Mouse (Mus musculus): Measurements from ENCODE around the gene Atf4. TPM values are rescaled to one million over a fixed set of nuclear protein-coding genes. Genes with fewer than 3 reads are reported as not detected.

Gene Atf4
- polyA plus RNA-seq, 1 experiment from 2014 or later, result 121 TPM

DNA sequence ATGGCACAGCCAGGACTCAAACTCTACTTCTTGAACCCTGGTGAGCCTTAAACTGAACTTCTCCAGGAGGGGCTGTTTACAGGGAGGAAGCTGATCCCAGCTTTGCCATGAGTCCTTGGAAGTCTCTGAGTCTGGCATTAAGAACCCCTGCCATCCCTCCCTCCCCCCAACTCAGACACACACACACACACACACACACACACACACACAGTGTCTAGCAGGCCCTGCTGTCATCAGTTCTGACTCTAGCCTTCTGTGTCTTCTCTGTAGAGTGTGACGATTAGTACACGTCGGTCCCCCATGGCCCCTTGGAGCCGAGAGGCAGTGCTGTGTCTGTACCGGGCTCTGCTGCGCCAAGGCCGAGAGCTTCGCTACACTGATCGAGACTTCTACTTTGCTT is 19.4 kb upstream of the Atf4 start, which contains the start of gene AC140267.1:
TSS of gene AC140267.1 (plus strand) at position 301 of the 400 bp plus-strand sequence.
- H3K9ac ChIP-seq (ENCODE audit: low read length), result peak within 1 kb of the TSS; percentile 93
- no peak within 1 kb of the TSS for H3K27ac ChIP-seq (ENCODE audit: low read length)
- no peaks in the 10 kb centered on the region for H3K27me3 ChIP-seq (ENCODE audit: control insufficient read depth, insufficient read depth, low read depth, low read length)
- ATAC-seq (ENCODE audit: low read depth), result no peak
- WGBS, result 92% methylated on average over 9 of the region's 9 CpGs
- peaks cover 31% of the 10 kb centered on the region for H3K36me3 ChIP-seq (ENCODE audit: control insufficient read depth, insufficient read depth, low read length)
- H3K4me3 ChIP-seq (ENCODE audit: low read length), result peak within 1 kb of the TSS; percentile 95
- H3K4me1 ChIP-seq (replicated peaks; ENCODE audit: control insufficient read depth, insufficient read depth, low read length), result peaks cover 12% of the 10 kb centered on the region
- H3K9me3 ChIP-seq (ENCODE audit: control insufficient read depth, low read length), result no peaks in the 10 kb centered on the region
- peak within 1 kb of the TSS; percentile 90 for H3K4me2 ChIP-seq (ENCODE audit: low read depth, low read length)

DNA sequence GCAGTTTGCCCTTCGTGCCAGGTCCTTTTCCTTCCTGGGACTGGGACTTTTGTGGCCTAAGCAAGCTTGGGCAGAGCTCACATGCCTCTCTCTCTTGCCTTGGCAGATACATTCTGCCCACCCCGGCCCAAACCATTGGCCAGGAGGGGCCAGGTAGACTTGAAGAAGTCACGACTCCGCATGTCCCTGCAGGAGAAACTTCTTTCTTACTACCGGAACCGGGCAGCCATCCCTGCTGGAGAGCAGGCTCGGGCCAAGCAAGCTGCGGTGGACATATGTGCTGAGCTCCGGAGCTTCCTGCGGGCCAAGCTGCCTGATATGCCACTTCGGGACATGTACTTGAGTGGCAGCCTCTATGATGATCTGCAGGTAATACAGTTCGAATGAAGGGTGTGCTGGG is 6.8 kb upstream of the Atf4 start:
- no peaks in the 10 kb centered on the region for H3K9me3 ChIP-seq (ENCODE audit: control insufficient read depth, low read length)
- no peaks in the 10 kb centered on the region for H3K27me3 ChIP-seq (ENCODE audit: control insufficient read depth, insufficient read depth, low read depth, low read length)
- H3K27ac ChIP-seq (ENCODE audit: low read length), result no peak overlapping the region
- WGBS, result 94% methylated on average over 12 of the region's 12 CpGs
- peaks cover 48% of the 10 kb centered on the region for H3K36me3 ChIP-seq (ENCODE audit: control insufficient read depth, insufficient read depth, low read length)
- H3K4me1 ChIP-seq (replicated peaks; ENCODE audit: control insufficient read depth, insufficient read depth, low read length), result no peaks in the 10 kb centered on the region; the same call in 1 of the 2 replicates
- H3K4me2 ChIP-seq (ENCODE audit: low read depth, low read length), result no peak overlapping the region
- H3K4me3 ChIP-seq (ENCODE audit: low read length), result no peak overlapping the region
- no peak for ATAC-seq (ENCODE audit: low read depth)
- H3K9ac ChIP-seq (ENCODE audit: low read length), result no peak overlapping the region

DNA sequence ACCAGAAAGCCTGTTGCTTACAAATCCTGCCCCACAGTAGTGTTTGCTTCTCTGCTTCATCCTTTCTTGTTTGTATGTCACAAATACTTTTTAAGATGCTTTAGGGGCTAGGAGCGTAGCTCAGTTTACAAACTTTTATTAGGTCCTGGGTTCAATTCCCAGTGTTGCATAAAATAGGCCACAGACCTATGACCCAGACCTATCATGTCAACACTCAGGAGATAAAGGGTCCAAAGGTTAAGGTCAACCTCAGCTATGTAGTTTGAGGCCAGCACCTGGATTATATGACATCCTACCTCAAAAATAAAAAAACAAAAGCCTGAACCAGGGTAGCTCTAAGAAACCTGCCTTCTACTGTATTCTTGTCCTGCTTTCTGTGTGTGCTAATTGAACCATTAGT is 6.4 kb upstream of the Atf4 start:
- no peaks in the 10 kb centered on the region for H3K27me3 ChIP-seq (ENCODE audit: control insufficient read depth, insufficient read depth, low read depth, low read length)
- ATAC-seq (ENCODE audit: low read depth), result no peak
- H3K4me3 ChIP-seq (ENCODE audit: low read length), result no peak overlapping the region
- peaks cover 48% of the 10 kb centered on the region for H3K36me3 ChIP-seq (ENCODE audit: control insufficient read depth, insufficient read depth, low read length)
- H3K27ac ChIP-seq (ENCODE audit: low read length), result no peak overlapping the region
- peaks cover under 1% of the 10 kb centered on the region for H3K4me1 ChIP-seq (replicated peaks; ENCODE audit: control insufficient read depth, insufficient read depth, low read length)
- 80% methylated on average over 1 of the region's 1 CpGs for WGBS
- H3K9ac ChIP-seq (ENCODE audit: low read length), result no peak overlapping the region
- no peak overlapping the region for H3K4me2 ChIP-seq (ENCODE audit: low read depth, low read length)
- H3K9me3 ChIP-seq (ENCODE audit: control insufficient read depth, low read length), result no peaks in the 10 kb centered on the region

DNA sequence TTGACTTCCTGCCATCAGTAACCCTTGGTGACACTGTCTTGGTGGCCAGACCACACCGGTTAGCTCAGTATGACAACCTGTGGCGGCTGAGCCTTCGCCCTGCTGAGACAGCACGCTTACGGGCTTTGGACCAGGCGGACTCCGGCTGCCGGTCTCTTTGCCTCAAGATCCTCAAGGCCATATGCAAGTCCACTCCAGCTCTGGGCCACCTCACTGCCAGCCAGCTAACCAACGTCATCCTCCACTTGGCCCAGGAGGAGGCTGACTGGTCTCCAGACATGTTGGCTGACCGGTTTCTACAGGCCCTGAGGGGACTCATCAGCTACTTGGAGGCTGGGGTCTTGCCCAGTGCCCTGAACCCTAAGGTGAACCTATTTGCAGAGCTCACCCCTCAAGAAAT is 5.3 kb upstream of the Atf4 start:
- Histone ChIP-seq H3K4me2 (ENCODE audit: low read depth, low read length) (no peak overlapping the region), H3K27me3 (ENCODE audit: control insufficient read depth, insufficient read depth, low read depth, low read length) (no peaks in the 10 kb centered on the region), H3K9ac (ENCODE audit: low read length) (no peak overlapping the region), H3K36me3 (ENCODE audit: control insufficient read depth, insufficient read depth, low read length) (peaks cover 42% of the 10 kb centered on the region), H3K4me1 (replicated peaks; ENCODE audit: control insufficient read depth, insufficient read depth, low read length) (peaks cover 9% of the 10 kb centered on the region), H3K9me3 (ENCODE audit: control insufficient read depth, low read length) (no peaks in the 10 kb centered on the region), H3K4me3 (ENCODE audit: low read length) (no peak overlapping the region), H3K27ac (ENCODE audit: low read length) (no peak overlapping the region)
- 91% methylated on average over 10 of the region's 10 CpGs for WGBS
- no peak for ATAC-seq (ENCODE audit: low read depth)

DNA sequence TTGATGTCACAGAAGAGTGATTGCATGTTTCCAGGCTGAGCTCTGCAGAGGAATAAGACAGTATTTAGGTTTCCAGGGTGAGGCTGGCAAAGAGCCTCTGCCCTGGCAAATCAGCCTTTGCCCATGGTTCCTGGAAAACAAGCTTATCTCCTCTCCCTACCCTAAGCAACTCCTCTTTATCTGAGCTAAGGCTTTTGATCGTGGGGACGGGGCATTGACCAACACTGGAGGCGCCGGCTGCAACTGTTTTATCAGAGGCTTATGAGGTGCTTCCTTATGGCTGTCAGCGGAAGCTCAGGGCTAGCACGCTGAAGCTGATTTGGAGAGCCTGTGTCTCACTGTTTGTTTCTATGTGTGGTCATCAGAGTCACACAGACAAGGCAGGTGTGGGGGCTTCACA is 4.4 kb upstream of the Atf4 start:
- no peak overlapping the region for H3K4me2 ChIP-seq (ENCODE audit: low read depth, low read length)
- no peak overlapping the region for H3K9ac ChIP-seq (ENCODE audit: low read length)
- no peak overlapping the region for H3K27ac ChIP-seq (ENCODE audit: low read length)
- H3K4me3 ChIP-seq (ENCODE audit: low read length), result no peak overlapping the region
- 66% methylated on average over 6 of the region's 6 CpGs for whole genome bisulfite sequencing
- peaks cover 41% of the 10 kb centered on the region for H3K36me3 ChIP-seq (ENCODE audit: control insufficient read depth, insufficient read depth, low read length)
- no peaks in the 10 kb centered on the region for H3K9me3 ChIP-seq (ENCODE audit: control insufficient read depth, low read length)
- peaks cover 9% of the 10 kb centered on the region for H3K4me1 ChIP-seq (replicated peaks; ENCODE audit: control insufficient read depth, insufficient read depth, low read length)
- no peaks in the 10 kb centered on the region for H3K27me3 ChIP-seq (ENCODE audit: control insufficient read depth, insufficient read depth, low read depth, low read length)
- no peak for ATAC-seq (ENCODE audit: low read depth)

DNA sequence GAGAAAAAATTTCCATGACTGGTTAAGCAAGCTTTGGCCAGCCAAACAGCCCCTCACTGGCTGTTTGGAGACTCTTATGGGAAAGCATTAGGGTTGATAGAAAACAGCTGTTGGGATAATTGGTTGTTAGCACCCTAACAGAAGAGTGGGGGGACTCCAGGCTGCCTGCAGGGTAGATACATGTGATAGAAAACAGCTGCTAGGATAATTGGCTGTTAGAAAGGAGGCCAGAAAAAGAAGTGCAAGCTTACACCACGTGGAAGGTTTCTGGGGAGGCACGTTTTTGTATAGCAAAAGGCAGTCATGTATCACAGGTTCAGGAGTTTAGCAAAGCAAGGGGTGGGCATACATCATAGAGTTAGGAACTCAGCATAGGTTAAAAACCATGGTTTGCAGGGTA is 1.5 kb upstream of the Atf4 start:
- peaks cover 44% of the 10 kb centered on the region for H3K36me3 ChIP-seq (ENCODE audit: control insufficient read depth, insufficient read depth, low read length)
- WGBS, result 30% methylated on average over 2 of the region's 2 CpGs
- no peak overlapping the region for H3K9ac ChIP-seq (ENCODE audit: low read length)
- H3K27me3 ChIP-seq (ENCODE audit: control insufficient read depth, insufficient read depth, low read depth, low read length), result no peaks in the 10 kb centered on the region
- no peaks in the 10 kb centered on the region for H3K9me3 ChIP-seq (ENCODE audit: control insufficient read depth, low read length)
- no peak for ATAC-seq (ENCODE audit: low read depth)
- peaks cover 25% of the 10 kb centered on the region for H3K4me1 ChIP-seq (replicated peaks; ENCODE audit: control insufficient read depth, insufficient read depth, low read length)
- H3K27ac ChIP-seq (ENCODE audit: low read length), result peak overlapping the region; percentile 98
- no peak overlapping the region for H3K4me2 ChIP-seq (ENCODE audit: low read depth, low read length)
- H3K4me3 ChIP-seq (ENCODE audit: low read length), result no peak overlapping the region

DNA sequence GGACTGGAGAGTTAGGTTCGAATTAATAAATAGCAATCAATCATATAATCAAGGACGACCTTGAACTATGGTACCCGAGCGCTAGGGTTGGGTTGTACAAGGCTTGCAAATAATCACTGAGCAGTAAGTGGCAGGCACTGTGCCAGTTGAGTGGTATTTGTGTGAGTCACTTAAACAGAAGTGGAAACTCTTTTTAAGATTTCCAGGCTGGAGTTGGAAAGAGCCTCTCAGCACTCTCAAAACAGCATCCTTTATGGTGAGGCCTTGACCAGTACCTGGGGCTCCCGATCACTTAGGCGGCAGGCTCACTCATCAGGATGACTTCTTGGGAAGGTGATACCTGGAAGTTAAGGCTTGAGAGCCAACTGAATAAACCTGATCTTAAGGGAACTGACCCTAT is 777 bp upstream of the Atf4 start:
- H3K27ac ChIP-seq (ENCODE audit: low read length), result peak overlapping the region; percentile 98
- no peaks in the 10 kb centered on the region for H3K9me3 ChIP-seq (ENCODE audit: control insufficient read depth, low read length)
- peak overlapping the region; percentile 100 for H3K9ac ChIP-seq (ENCODE audit: low read length)
- H3K36me3 ChIP-seq (ENCODE audit: control insufficient read depth, insufficient read depth, low read length), result peaks cover 38% of the 10 kb centered on the region
- peak overlapping the region; percentile 99 for H3K4me3 ChIP-seq (ENCODE audit: low read length)
- no peak for ATAC-seq (ENCODE audit: low read depth)
- no peaks in the 10 kb centered on the region for H3K27me3 ChIP-seq (ENCODE audit: control insufficient read depth, insufficient read depth, low read depth, low read length)
- 34% methylated on average over 6 of the region's 6 CpGs for WGBS
- H3K4me2 ChIP-seq (ENCODE audit: low read depth, low read length), result peak overlapping the region; percentile 95
- peaks cover 25% of the 10 kb centered on the region for H3K4me1 ChIP-seq (replicated peaks; ENCODE audit: control insufficient read depth, insufficient read depth, low read length)

DNA sequence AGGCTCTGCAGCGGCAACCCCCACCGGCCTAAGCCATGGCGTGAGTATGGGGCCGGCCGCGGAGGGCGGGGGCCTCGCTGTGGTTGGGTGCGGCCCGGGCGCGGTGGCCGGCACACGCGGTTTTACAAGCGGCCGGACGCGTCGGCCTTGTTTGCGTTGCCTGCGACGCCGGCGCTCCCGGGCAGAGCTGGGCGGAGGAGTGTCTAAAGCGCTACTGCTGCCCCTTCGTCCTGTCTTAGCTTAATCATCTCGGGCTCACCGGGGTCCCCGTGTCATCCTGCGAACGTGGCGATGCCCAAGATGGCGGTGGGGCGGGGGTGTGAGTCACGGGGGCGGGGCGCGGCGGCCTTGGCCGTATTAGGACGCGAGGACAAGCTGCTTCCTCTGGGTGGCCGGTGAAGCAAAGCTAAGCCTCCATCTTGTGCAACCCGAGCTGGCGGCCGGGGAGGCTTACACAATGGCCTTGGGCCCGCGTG is 700 bp downstream of the Atf4 start:
- ATAC-seq (ENCODE audit: low read depth), result peak; percentile 70
- WGBS, result under 1% methylated on average over 51 of the region's 51 CpGs
- Histone ChIP-seq H3K27me3 (ENCODE audit: control insufficient read depth, insufficient read depth, low read depth, low read length) (no peaks in the 10 kb centered on the region), H3K4me1 (replicated peaks; ENCODE audit: control insufficient read depth, insufficient read depth, low read length) (peaks cover 25% of the 10 kb centered on the region), H3K27ac (ENCODE audit: low read length) (peak overlapping the region; percentile 98), H3K9ac (ENCODE audit: low read length) (peak overlapping the region; percentile 100), H3K4me2 (ENCODE audit: low read depth, low read length) (peak overlapping the region; percentile 95), H3K9me3 (ENCODE audit: control insufficient read depth, low read length) (no peaks in the 10 kb centered on the region), H3K36me3 (ENCODE audit: control insufficient read depth, insufficient read depth, low read length) (peaks cover 31% of the 10 kb centered on the region), H3K4me3 (ENCODE audit: low read length) (peak overlapping the region; percentile 99)

DNA sequence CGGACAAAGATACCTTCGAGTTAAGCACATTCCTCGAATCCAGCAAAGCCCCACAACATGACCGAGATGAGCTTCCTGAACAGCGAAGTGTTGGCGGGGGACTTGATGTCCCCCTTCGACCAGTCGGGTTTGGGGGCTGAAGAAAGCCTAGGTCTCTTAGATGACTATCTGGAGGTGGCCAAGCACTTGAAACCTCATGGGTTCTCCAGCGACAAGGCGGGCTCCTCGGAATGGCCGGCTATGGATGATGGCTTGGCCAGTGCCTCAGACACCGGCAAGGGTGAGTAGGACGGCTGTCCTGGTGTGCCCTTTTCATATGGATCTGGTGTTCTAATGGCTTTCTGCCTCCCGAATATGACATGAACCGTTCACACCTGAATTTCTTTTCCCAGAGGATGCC is 1.3 kb downstream of the Atf4 start:
- Histone ChIP-seq H3K27ac (ENCODE audit: low read length) (peak overlapping the region; percentile 98), H3K4me2 (ENCODE audit: low read depth, low read length) (peak overlapping the region; percentile 95), H3K36me3 (ENCODE audit: control insufficient read depth, insufficient read depth, low read length) (peaks cover 28% of the 10 kb centered on the region), H3K4me1 (replicated peaks; ENCODE audit: control insufficient read depth, insufficient read depth, low read length) (peaks cover 25% of the 10 kb centered on the region), H3K4me3 (ENCODE audit: low read length) (peak overlapping the region; percentile 99), H3K9ac (ENCODE audit: low read length) (peak overlapping the region; percentile 100), H3K27me3 (ENCODE audit: control insufficient read depth, insufficient read depth, low read depth, low read length) (no peaks in the 10 kb centered on the region), H3K9me3 (ENCODE audit: control insufficient read depth, low read length) (no peaks in the 10 kb centered on the region)
- no peak for ATAC-seq (ENCODE audit: low read depth)
- 4% methylated on average over 16 of the region's 16 CpGs for WGBS
